Mouse (Mus musculus) stomach, adult 2 months (tissue): ENCODE results near the gene Mab21l2. TPM values are rescaled to one million over a fixed set of nuclear protein-coding genes. Genes with fewer than 3 reads are reported as not detected.

ENCODE experiments used
- polyA plus RNA-seq: library from polyadenylated mRNA; depleted of rRNA; stranded (reverse); fragments of >200 nt; gene quantifications from 2 replicates; pipeline ENCODE4 v1.2.3, GENCODE M21; 2012; rRNA removed

Mab21l2 gene
- 0.02 and 0.06 TPM in 2 replicates for polyA plus RNA-seq

DNA sequence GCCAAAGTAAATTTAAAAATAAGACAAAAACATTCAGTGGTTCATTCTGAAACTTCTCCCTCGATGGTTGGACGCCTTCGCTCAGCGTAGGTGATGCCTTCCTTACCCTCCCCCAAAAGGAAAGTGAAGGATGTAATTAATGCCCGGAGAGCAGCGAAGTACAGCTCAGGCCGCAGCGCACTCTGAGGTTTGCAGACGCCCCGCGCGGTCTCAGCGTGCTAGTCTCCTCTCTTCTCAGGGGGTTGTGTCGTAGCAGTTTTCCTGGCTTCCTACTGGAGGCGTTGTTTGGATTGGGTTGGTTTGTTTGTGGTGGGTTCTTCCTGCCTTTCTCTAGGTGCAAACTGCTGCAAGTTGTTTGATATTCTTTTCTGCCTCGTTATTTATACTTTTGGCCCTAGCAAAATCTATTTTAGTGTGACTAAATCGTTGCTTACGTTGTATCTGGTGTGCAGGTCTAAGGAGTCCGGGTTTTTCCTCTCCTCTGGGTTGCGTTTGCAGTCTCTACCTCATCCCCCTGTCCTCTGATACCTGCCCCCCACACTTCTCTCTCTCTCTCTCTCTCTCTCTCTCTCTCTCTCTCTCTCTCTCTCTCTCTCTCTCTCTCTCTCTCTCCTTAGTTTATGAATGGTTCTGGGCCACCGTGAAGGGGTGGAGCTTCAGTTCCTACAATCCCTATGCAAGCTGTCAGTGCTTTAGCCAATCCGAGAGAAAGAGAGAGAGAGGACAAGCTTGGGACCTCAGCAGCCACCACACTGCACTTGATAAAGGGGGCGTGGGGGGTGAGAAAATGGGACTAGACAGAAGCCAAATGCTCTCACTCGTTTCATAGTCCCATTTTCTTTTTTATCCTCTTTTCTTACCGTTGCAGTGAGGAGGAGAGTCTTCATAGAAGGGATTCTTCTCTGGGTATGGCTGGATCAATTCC is at the start of gene Mab21l2:
Gene Mab21l2 (minus strand): TSS at position 539 of the 925 bp plus-strand sequence.

